Mouse (Mus musculus): ENCODE data around the gene Nacc1.

DNA sequence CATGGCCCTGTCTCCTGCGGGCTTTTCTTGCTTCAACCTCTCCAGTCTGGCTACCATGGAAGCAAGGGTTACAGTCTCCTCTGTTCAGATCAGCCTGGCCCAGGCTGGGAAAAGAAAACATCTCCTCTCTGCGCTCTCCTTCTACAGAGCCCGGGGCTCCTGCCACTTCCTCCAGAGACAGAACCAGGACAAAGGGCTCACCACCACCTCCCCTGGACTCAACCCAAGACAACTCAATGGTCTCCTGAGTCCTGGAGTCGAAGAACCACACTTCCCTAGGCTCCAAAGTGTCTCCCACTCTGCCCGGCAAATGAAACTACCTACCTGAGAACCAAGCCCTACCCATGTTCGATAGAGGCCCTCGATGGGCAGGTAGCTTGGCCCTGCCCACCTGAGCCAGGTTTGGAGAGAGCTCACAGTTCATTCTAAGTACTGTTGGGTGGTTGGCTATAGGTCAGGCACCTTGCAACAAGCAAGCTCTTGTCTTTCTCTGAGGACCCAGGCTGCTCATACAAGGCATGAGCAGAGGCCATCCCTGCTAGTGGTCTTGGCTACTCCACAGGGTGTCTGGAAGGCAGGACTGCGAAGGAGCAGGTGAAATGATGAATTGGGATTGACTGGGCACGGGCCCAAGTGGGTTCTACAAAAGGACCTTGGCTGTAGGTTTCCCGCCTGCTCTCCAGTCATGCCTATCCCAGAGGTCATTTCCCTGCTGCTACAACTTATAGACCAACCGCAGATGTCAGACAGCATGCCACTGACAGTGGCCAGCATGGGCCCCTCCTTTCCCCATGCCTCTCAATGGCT is 43.9 kb upstream of the Nacc1 start:
- no peak for TF ChIP-seq CTCF (IDR thresholded peaks at IDR 0.05; ENCODE audit: extremely low read depth, insufficient read depth, low read length)
- TF ChIP-seq POLR2A (IDR thresholded peaks at IDR 0.05; ENCODE audit: extremely low read depth, insufficient read depth, low read length), result no peak

Measured in cortical plate, adult 2 months (tissue).